Mouse (Mus musculus) adrenal gland, adult 10 weeks (tissue): Measurements from ENCODE around the gene Ppp1r17. TPM values are rescaled to one million over a fixed set of nuclear protein-coding genes. Genes with fewer than 3 reads are reported as not detected.

Experiments used
- polyA plus RNA-seq: library from polyadenylated mRNA; stranded (reverse); fragments of 350-450 nt; fragmentation: Illumina TruSeq; extraction: RNeasy Lipid Tissue Mini Kit (QIAGEN cat#74804); gene quantifications from one replicate; pipeline ENCODE4 v1.2.3, GENCODE M21; 2014; ENCODE audit warnings: low read depth, low replicate concordance

The Ppp1r17 gene
- polyA plus RNA-seq = 14.3 TPM

GRCm38 (mm10) chr6:56017291-56017994, at the start of gene Ppp1r17:
TSS of gene Ppp1r17 (plus strand) at chr6:56017497.

Other genes with a start within 250 kb of the Ppp1r17 start
- gene Itprid1, start 180.6 kb upstream of the Ppp1r17 start, polyA plus RNA-seq = 0.52 TPM